Mouse (Mus musculus): ENCODE data around the gene Zfp583. TPM values are rescaled to one million over a fixed set of nuclear protein-coding genes. Genes with fewer than 3 reads are reported as not detected.
A peak's percentile ranks its signal among the peaks of the same experiment; 100 is the strongest.

Zfp583 gene
- total and polyA plus RNA-seq, 2 experiments from 2014 or later: 3.1 TPM

- no peak for DNase-seq (ENCODE audit: low spot score)
- Histone ChIP-seq H3K9me3 (replicated peaks; ENCODE audit: control insufficient read depth, low read length) (no peaks in the 10 kb centered on the region), H3K4me3 (ENCODE audit: low read depth, low read length) (no peak overlapping the region), H3K27ac (ENCODE audit: low read depth) (no peak overlapping the region), H3K36me3 (replicated peaks; ENCODE audit: control insufficient read depth, insufficient read depth, low read length) (no peaks in the 10 kb centered on the region), H3K27me3 (ENCODE audit: control insufficient read depth, insufficient read depth, low read length) (no peaks in the 10 kb centered on the region), H3K4me1 (ENCODE audit: control insufficient read depth, insufficient read depth) (peaks cover 10% of the 10 kb centered on the region; the same call in 1 of the 2 replicates), H3K9ac (replicated peaks; ENCODE audit: low read depth, low read length) (no peak overlapping the region), H3K4me2 (ENCODE audit: low read depth, low read length) (no peak overlapping the region)
- TF ChIP-seq CTCF (IDR thresholded peaks at IDR 0.05; ENCODE audit: low read depth): no peak
- no peak for ATAC-seq (ENCODE audit: insufficient read depth, low read depth)
- WGBS: 78% methylated on average over 6 of the region's 6 CpGs
Measured at GRCm38 (mm10) chr7:6285366-6285765, 45.7 kb downstream of the Zfp583 start.

- no peak overlapping the region for H3K4me2 ChIP-seq (ENCODE audit: low read depth, low read length)
- H3K27me3 ChIP-seq (ENCODE audit: control insufficient read depth, insufficient read depth, low read length): no peaks in the 10 kb centered on the region
- H3K9ac ChIP-seq (replicated peaks; ENCODE audit: low read depth, low read length): no peak overlapping the region
- H3K36me3 ChIP-seq (replicated peaks; ENCODE audit: control insufficient read depth, insufficient read depth, low read length): no peaks in the 10 kb centered on the region
- ATAC-seq (ENCODE audit: insufficient read depth, low read depth): no peak
- H3K27ac ChIP-seq (ENCODE audit: low read depth): no peak overlapping the region
- TF ChIP-seq EP300 (IDR thresholded peaks at IDR 0.05; ENCODE audit: low read depth) (no peak), CTCF (IDR thresholded peaks at IDR 0.05; ENCODE audit: low read depth) (no peak)
- H3K4me3 ChIP-seq (ENCODE audit: low read depth, low read length): no peak overlapping the region
- WGBS: 86% methylated on average over 4 of the region's 4 CpGs
- H3K9me3 ChIP-seq (replicated peaks; ENCODE audit: control insufficient read depth, low read length): no peaks in the 10 kb centered on the region
- H3K4me1 ChIP-seq (ENCODE audit: control insufficient read depth, insufficient read depth): peaks cover 10% of the 10 kb centered on the region; the same call in 1 of the 2 replicates
- DNase-seq (ENCODE audit: low spot score): no peak
Measured at GRCm38 (mm10) chr7:6284442-6285012, 46.6 kb downstream of the Zfp583 start.

- H3K4me3 ChIP-seq (ENCODE audit: low read depth, low read length): peak overlapping the region; percentile 61
- peak overlapping the region; percentile 63 for H3K9ac ChIP-seq (replicated peaks; ENCODE audit: low read depth, low read length)
- H3K27ac ChIP-seq (ENCODE audit: low read depth): peak overlapping the region; percentile 82
- no peak for TF ChIP-seq EP300 (IDR thresholded peaks at IDR 0.05; ENCODE audit: low read depth)
- peak; percentile 39 for TF ChIP-seq CTCF (IDR thresholded peaks at IDR 0.05; ENCODE audit: low read depth)
- no peaks in the 10 kb centered on the region for H3K27me3 ChIP-seq (ENCODE audit: control insufficient read depth, insufficient read depth, low read length)
- peak; percentile 52 for ATAC-seq (ENCODE audit: insufficient read depth, low read depth)
- H3K4me1 ChIP-seq (ENCODE audit: control insufficient read depth, insufficient read depth): peaks cover 10% of the 10 kb centered on the region; the same call in 1 of the 2 replicates
- peak; percentile 89 for DNase-seq (ENCODE audit: low spot score)
- H3K9me3 ChIP-seq (replicated peaks; ENCODE audit: control insufficient read depth, low read length): no peaks in the 10 kb centered on the region
- 1% methylated on average over 23 of the region's 23 CpGs for WGBS
- H3K36me3 ChIP-seq (replicated peaks; ENCODE audit: control insufficient read depth, insufficient read depth, low read length): no peaks in the 10 kb centered on the region
- H3K4me2 ChIP-seq (ENCODE audit: low read depth, low read length): peak overlapping the region; percentile 70
Measured at GRCm38 (mm10) chr7:6283451-6284075, 47.5 kb downstream of the Zfp583 start.

GRCm38 (mm10) chr7:6282749-6283148 lies 48.3 kb downstream of the Zfp583 start:
- peak overlapping the region; percentile 70 for H3K4me2 ChIP-seq (ENCODE audit: low read depth, low read length)
- H3K27ac ChIP-seq (ENCODE audit: low read depth): peak overlapping the region; percentile 82
- no peaks in the 10 kb centered on the region for H3K9me3 ChIP-seq (replicated peaks; ENCODE audit: control insufficient read depth, low read length)
- no peaks in the 10 kb centered on the region for H3K27me3 ChIP-seq (ENCODE audit: control insufficient read depth, insufficient read depth, low read length)
- DNase-seq (ENCODE audit: low spot score) (peak; percentile 74), ATAC-seq (ENCODE audit: insufficient read depth, low read depth) (no peak)
- peaks cover 10% of the 10 kb centered on the region; the same call in 1 of the 2 replicates for H3K4me1 ChIP-seq (ENCODE audit: control insufficient read depth, insufficient read depth)
- H3K9ac ChIP-seq (replicated peaks; ENCODE audit: low read depth, low read length): 0 out of 2 replicates have a peak overlapping the region, but pooled peaks have one; percentile 63
- peak overlapping the region; percentile 61 for H3K4me3 ChIP-seq (ENCODE audit: low read depth, low read length)
- no peaks in the 10 kb centered on the region for H3K36me3 ChIP-seq (replicated peaks; ENCODE audit: control insufficient read depth, insufficient read depth, low read length)
- TF ChIP-seq EP300 (IDR thresholded peaks at IDR 0.05; ENCODE audit: low read depth) (no peak), CTCF (IDR thresholded peaks at IDR 0.05; ENCODE audit: low read depth) (peak; percentile 84)
- 0% methylated on average over 1 of the region's 1 CpGs for WGBS

GRCm38 (mm10) chr7:6277906-6278305 lies 53.2 kb downstream of the Zfp583 start:
- Histone ChIP-seq H3K27me3 (ENCODE audit: control insufficient read depth, insufficient read depth, low read length) (no peaks in the 10 kb centered on the region), H3K36me3 (replicated peaks; ENCODE audit: control insufficient read depth, insufficient read depth, low read length) (no peaks in the 10 kb centered on the region), H3K4me2 (ENCODE audit: low read depth, low read length) (no peak overlapping the region), H3K9ac (replicated peaks; ENCODE audit: low read depth, low read length) (no peak overlapping the region), H3K4me1 (ENCODE audit: control insufficient read depth, insufficient read depth) (no peaks in the 10 kb centered on the region), H3K4me3 (ENCODE audit: low read depth, low read length) (no peak overlapping the region), H3K9me3 (replicated peaks; ENCODE audit: control insufficient read depth, low read length) (no peaks in the 10 kb centered on the region), H3K27ac (ENCODE audit: low read depth) (no peak overlapping the region)
- DNase-seq (ENCODE audit: low spot score): no peak
- TF ChIP-seq EP300 (IDR thresholded peaks at IDR 0.05; ENCODE audit: low read depth): no peak
- ATAC-seq (ENCODE audit: insufficient read depth, low read depth): no peak
- whole genome bisulfite sequencing: 28% methylated on average over 3 of the region's 3 CpGs
